Mouse (Mus musculus) hindbrain, embryonic 16.5 days (tissue): ENCODE data around the gene Gtf3c2. TPM values are rescaled to one million over a fixed set of nuclear protein-coding genes. Genes with fewer than 3 reads are reported as not detected.
A peak's percentile ranks its signal among the peaks of the same experiment; 100 is the strongest.
"Not testable (repeated sequence)": the region's sequence is repeated elsewhere in the genome, so short reads cannot be mapped to it uniquely, and the experiment has no call there.

Experiments used
- ATAC-seq: fragments of 200-750 bp; cut with Nextera tagmentation; 2 replicates; pipeline ENCODE4 v1.8.0; 2017; ENCODE audit warnings: moderate TSS enrichment, moderate library complexity
- H3K27ac ChIP-seq: fragments of 300-500 bp; sonication (generic); 2 replicates; pipeline ENCODE4 v1.5.1; 2014; ENCODE audit warnings: low read depth, mild to moderate bottlenecking, control low read depth, low read length, moderate library complexity
- H3K27me3 ChIP-seq: fragments of 300-500 bp; sonication (generic); replicated peaks from 2 replicates; pipeline ENCODE4 v1.6.1; 2014; ENCODE audit warnings: low read length; ENCODE audit not compliant: control insufficient read depth, insufficient read depth
- H3K36me3 ChIP-seq: fragments of 300-500 bp; sonication (generic); 2 replicates; pipeline ENCODE4 v1.6.1; 2014; ENCODE audit warnings: mild to moderate bottlenecking, low read length, moderate library complexity, mixed read lengths; ENCODE audit not compliant: control insufficient read depth, insufficient read depth
- H3K4me1 ChIP-seq: fragments of 300-500 bp; sonication (generic); 2 replicates; pipeline ENCODE4 v1.6.1; 2014; ENCODE audit warnings: low read depth, low read length; ENCODE audit not compliant: control insufficient read depth, insufficient read depth
- H3K4me2 ChIP-seq: fragments of 300-500 bp; sonication (generic); 2 replicates; pipeline ENCODE4 v1.6.1; 2014; ENCODE audit warnings: mild to moderate bottlenecking, low read length, control low read depth, moderate library complexity
- H3K4me3 ChIP-seq: fragments of 300-500 bp; sonication (generic); 2 replicates; pipeline ENCODE4 v1.5.1; 2014; ENCODE audit warnings: mild to moderate bottlenecking, low read length, control low read depth, moderate library complexity
- H3K9ac ChIP-seq: fragments of 300-500 bp; sonication (generic); 2 replicates; pipeline ENCODE4 v1.6.1; 2014; ENCODE audit warnings: low read depth, mild to moderate bottlenecking, control low read depth, low read length, moderate library complexity
- H3K9me3 ChIP-seq: fragments of 300-500 bp; sonication (generic); 2 replicates; pipeline ENCODE4 v1.6.1; 2014; ENCODE audit warnings: mild to moderate bottlenecking, low read length, moderate library complexity; ENCODE audit not compliant: control insufficient read depth
- WGBS: fragments of 180-500 bp; shearing (Covaris S2); extraction: QIAGEN DNeasy Blood & Tissue Kit; methylation state at CpG from one replicate; pipeline ENCODE4 v1.1.7; 2014; 5-methylcytosine and 5-hydroxymethylcytosine counted together
- polyA plus RNA-seq: library from polyadenylated mRNA; unstranded; fragments of >200 nt; fragmentation: Nextera tagmentation; extraction: Ambion mirVana; gene quantifications from 2 replicates; pipeline ENCODE4 v1.2.1, GENCODE M21; 2015

The Gtf3c2 gene
- polyA plus RNA-seq, 1 experiment from 2014 or later = 51.6 TPM

DNA sequence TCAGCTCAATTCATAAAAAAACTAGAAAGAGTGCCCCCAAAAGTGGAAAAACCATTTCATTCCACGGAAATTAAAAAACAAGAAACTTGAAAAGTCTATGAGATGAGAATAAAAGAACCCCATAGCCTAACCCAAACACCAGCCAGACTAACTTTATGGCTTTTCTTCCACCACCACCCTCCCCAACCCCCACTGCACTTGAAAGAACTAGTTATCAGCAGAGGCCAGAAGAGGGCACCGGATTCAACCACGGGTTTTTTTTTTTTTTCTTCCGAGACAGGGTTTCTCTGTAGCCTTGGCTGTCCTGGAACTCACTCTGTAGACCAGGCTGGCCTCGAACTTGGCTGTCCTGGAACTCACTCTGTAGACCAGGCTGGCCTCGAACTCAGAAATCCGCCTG is 38.4 kb upstream of the Gtf3c2 start:
- no peaks in the 10 kb centered on the region for H3K9me3 ChIP-seq
- H3K27ac ChIP-seq = no peak overlapping the region
- H3K4me1 ChIP-seq = peaks cover 7% of the 10 kb centered on the region
- H3K36me3 ChIP-seq = no peaks in the 10 kb centered on the region
- H3K27me3 ChIP-seq = no peaks in the 10 kb centered on the region
- H3K9ac ChIP-seq = no peak overlapping the region
- peak overlapping the region; percentile 17; the same call in 1 of the 2 replicates for H3K4me2 ChIP-seq
- WGBS = 59% methylated on average over 6 of the region's 7 CpGs
- no peak overlapping the region for H3K4me3 ChIP-seq
- no peak for ATAC-seq

DNA sequence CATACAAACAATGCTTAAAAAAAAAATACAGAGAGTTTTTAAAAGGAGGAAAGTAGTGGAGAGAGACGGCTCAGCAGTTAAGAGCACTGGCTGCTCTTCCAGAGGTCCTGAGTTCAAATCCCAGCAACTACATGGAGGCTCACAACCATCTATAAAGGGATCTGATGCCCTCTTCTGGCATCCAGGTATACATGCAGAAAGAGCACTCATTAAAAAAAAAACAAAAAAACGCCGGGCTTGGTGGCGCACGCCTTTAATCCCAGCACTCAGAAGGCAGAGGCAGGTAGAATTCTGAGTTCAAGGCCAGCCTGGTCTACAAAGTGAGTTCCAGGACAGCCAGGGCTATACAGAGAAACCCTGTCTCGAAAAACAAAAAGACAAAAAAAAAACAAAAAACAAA is 36.6 kb upstream of the Gtf3c2 start:
- not testable (repeated sequence) for H3K27me3 ChIP-seq, H3K4me2 ChIP-seq, H3K9me3 ChIP-seq, ATAC-seq, H3K9ac ChIP-seq, H3K4me1 ChIP-seq, H3K36me3 ChIP-seq, H3K4me3 ChIP-seq, H3K27ac ChIP-seq
- WGBS = 94% methylated on average over 6 of the region's 6 CpGs

DNA sequence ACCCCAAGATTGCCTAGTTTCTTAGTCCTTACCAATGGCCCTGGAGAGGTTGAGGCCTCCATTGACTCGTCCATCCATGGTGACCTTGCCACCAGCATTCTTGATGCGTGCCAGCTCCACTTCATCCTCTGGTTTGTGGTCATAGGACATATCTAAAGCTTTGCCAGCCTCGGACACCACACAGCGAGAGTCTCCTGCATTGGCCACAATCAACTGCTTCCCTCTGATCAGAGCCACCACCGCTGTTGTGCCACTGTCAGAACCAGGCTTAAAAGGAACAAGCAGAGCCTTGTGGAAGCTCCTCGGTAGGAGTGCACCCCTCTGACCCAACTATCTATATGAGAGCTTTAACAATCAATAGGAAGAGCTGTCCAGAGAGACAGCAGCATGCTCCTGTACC is 24.5 kb upstream of the Gtf3c2 start:
- Histone ChIP-seq H3K27ac (no peak overlapping the region), H3K4me1 (peaks cover 18% of the 10 kb centered on the region), H3K36me3 (peaks cover 49% of the 10 kb centered on the region), H3K4me2 (no peak overlapping the region), H3K4me3 (no peak overlapping the region), H3K9ac (no peak overlapping the region), H3K9me3 (peaks cover 5% of the 10 kb centered on the region; the same call in 1 of the 2 replicates), H3K27me3 (no peaks in the 10 kb centered on the region)
- ATAC-seq = no peak
- WGBS = 95% methylated on average over 6 of the region's 6 CpGs

DNA sequence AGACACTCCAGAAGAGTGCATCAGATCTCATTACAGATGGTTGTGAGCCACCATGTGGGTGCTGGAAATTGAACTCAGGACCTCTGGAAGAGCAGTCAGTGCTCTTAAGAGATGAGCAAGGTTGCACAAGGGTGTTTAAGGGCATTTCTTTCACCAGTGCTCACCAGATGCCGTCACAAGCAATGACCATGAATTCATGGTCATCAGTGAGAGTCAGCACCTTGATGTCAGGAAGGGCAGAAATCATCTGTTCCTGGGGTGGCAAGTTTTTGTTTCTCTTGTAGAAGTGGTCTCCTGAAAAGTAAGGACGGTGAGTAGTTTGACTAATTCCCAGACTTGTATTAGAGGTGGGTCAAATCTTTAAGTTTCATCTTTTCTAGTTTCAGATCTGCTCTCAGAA is 23.9 kb upstream of the Gtf3c2 start:
- no peaks in the 10 kb centered on the region for H3K27me3 ChIP-seq
- H3K4me3 ChIP-seq = no peak overlapping the region
- no peak overlapping the region for H3K4me2 ChIP-seq
- peaks cover 54% of the 10 kb centered on the region for H3K36me3 ChIP-seq
- peaks cover 18% of the 10 kb centered on the region for H3K4me1 ChIP-seq
- ATAC-seq = no peak
- 89% methylated on average over 2 of the region's 2 CpGs for WGBS
- H3K9ac ChIP-seq = no peak overlapping the region
- no peak overlapping the region for H3K27ac ChIP-seq
- peaks cover 5% of the 10 kb centered on the region; the same call in 1 of the 2 replicates for H3K9me3 ChIP-seq

DNA sequence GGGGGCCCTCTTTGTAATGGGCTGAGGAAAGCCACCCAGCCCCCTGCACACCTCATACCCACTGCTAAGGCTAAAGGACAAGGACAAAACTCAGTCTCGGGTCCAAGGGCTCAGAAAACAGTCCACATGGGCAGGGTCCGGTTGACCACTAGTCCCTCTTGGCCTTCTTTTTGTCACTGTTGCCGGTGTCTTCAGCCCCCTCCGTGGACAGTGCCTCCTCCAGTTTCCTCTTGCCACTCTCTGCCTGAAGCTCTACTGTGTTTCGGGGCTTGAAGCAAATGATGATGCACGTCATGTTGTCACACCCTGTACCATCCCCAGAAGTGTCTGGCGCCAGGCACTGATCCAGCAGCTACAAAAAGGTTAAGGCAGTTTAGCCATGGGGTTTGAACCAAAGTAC is 23.0 kb upstream of the Gtf3c2 start:
- H3K27ac ChIP-seq = no peak overlapping the region
- peaks cover 5% of the 10 kb centered on the region; the same call in 1 of the 2 replicates for H3K9me3 ChIP-seq
- peak overlapping the region; percentile 83 for H3K4me2 ChIP-seq
- no peaks in the 10 kb centered on the region for H3K27me3 ChIP-seq
- peaks cover 64% of the 10 kb centered on the region for H3K36me3 ChIP-seq
- no peak overlapping the region for H3K9ac ChIP-seq
- no peak for ATAC-seq
- H3K4me3 ChIP-seq = peak overlapping the region; percentile 85; the same call in 1 of the 2 replicates
- WGBS = 90% methylated on average over 7 of the region's 7 CpGs
- H3K4me1 ChIP-seq = peaks cover 18% of the 10 kb centered on the region

DNA sequence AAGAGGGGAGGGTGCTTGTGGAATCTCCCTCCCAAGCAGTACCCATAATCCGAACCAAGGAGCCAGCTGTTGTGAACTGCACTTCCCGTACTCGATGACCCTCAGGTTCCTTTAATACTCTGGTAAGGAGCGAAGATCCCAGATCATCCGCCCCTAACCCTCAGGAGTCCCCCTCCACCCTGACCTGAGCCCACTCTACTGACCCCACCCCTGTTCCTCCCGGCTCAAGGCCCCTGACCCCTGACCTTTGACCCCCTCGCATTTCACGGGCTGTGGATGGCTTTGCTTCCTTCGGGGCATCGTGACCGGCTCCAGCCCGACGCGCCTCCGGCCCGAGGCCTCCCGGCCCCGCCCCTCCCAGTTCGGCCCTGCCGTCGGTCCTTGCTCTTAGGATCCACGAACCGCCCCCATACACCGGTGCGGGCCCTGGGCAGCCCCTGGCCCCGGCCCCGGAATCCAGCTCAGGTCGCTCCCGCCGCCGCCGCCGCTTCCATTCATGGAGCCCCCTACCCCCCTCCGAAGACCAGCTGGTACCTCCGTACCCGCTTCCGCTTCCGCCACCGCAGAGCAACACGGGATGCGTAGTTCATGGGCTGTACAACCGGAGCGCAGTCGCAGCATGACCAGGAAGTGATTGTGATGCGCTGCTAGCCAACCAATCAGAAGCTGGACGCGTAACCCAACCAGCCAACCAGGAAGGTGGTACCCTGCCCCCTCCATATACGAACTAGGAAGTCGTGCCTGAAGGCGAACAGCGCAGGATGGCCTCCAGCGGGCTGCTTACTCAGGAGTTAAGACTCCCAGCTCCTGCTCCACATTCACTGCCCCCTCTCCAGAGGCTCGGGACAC is 22.0 kb upstream of the Gtf3c2 start, which contains the start of gene Zfp513:
TSS of gene Zfp513 (minus strand) at position 562 of the 849 bp plus-strand sequence.
- no peaks in the 10 kb centered on the region for H3K27me3 ChIP-seq
- WGBS = under 1% methylated on average over 47 of the region's 53 CpGs
- H3K4me3 ChIP-seq = peak within 1 kb of the TSS; percentile 85
- peak; percentile 98 for ATAC-seq
- H3K9ac ChIP-seq = peak within 1 kb of the TSS; percentile 90
- peak within 1 kb of the TSS; percentile 89 for H3K27ac ChIP-seq
- peaks cover 63% of the 10 kb centered on the region for H3K36me3 ChIP-seq
- H3K9me3 ChIP-seq = peaks cover 5% of the 10 kb centered on the region; the same call in 1 of the 2 replicates
- peaks cover 18% of the 10 kb centered on the region for H3K4me1 ChIP-seq
- H3K4me2 ChIP-seq = peak within 1 kb of the TSS; percentile 93

DNA sequence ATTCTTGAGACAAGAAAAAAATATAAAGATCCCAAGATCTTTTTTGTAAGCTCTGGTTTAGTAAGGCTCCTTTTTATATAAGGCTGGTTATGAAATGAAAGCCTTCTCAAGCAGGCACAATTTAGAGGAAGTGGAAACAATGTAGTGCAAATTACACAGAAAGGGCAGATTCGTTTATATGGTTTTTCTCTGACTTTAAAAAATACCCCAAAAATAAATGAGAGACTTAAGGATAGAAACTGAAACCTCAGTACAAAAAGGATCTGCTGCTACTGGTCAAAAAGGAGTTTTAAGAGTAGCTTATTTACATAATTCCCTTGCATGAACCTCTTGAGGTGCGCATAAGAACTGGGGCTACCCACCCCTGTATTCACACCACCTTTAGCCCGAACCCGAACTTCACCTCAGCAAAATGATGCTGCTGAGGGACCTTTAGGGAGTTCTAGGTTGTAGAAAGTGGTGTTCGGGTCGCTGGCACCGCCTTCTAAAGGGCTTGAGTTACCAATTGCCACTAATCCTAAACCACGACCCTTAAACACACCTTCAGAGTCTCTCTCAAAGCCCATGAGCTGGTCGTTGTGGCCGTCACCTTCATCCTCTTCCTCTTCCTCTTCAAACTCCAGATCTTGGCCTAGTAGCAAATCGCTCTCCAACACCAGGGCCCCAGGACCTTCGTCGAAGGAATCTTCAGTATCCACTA is 21.2 kb upstream of the Gtf3c2 start:
- Histone ChIP-seq H3K4me1 (peaks cover 18% of the 10 kb centered on the region), H3K27me3 (no peaks in the 10 kb centered on the region), H3K4me2 (peak overlapping the region; percentile 93), H3K4me3 (peak overlapping the region; percentile 85), H3K9me3 (peaks cover 5% of the 10 kb centered on the region; the same call in 1 of the 2 replicates), H3K36me3 (peaks cover 66% of the 10 kb centered on the region), H3K27ac (peak overlapping the region; percentile 89), H3K9ac (peak overlapping the region; percentile 90)
- ATAC-seq = no peak
- whole genome bisulfite sequencing = 24% methylated on average over 13 of the region's 13 CpGs

DNA sequence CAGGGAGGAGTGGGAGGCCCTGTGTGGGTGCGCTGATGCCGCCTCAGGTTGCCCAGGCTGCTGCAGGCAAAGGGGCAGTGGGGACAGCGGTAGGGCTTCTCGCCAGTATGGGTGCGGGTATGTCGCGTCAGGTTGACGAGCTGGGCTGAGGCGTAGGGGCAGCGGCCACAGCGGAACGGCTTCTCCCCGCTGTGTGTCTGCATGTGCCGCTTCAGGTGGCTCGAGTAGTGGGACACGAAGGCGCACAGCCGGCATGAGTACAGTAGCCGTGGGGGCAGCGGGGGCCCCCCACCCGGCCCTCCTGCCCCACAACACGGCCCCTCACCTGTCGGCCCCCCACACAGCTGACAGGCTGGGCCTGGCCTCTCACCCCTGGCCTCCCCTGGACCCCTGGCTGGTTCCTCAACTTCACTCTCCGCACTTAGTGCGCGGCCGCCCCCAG is 20.4 kb upstream of the Gtf3c2 start:
- no peak overlapping the region for H3K27ac ChIP-seq
- ATAC-seq = no peak
- no peaks in the 10 kb centered on the region for H3K27me3 ChIP-seq
- WGBS = 91% methylated on average over 27 of the region's 27 CpGs
- H3K4me3 ChIP-seq = no peak overlapping the region
- H3K4me2 ChIP-seq = no peak overlapping the region
- peaks cover 5% of the 10 kb centered on the region; the same call in 1 of the 2 replicates for H3K9me3 ChIP-seq
- peaks cover 67% of the 10 kb centered on the region for H3K36me3 ChIP-seq
- no peak overlapping the region for H3K9ac ChIP-seq
- H3K4me1 ChIP-seq = peaks cover 18% of the 10 kb centered on the region

DNA sequence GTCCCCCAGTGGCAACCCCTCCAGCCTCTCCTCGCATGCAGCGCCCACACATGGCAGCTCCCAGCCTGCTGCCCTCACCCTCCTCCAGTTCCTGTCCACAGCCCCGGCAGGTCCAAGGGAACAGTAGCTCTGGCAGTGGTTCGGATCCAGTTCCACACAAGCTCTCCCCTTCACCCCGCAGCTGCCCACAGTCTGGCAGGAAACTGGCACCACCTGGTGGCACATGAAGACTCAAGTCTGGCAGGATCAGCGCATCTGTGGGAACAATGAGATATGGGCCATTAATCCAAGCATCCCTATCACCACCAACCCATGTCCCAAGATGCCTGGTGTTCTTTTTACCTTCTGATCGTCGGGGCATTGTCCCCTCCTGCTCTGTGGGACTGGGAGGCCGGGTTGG is 19.9 kb upstream of the Gtf3c2 start:
- peaks cover 18% of the 10 kb centered on the region for H3K4me1 ChIP-seq
- H3K4me2 ChIP-seq = no peak overlapping the region
- H3K27ac ChIP-seq = no peak overlapping the region
- H3K27me3 ChIP-seq = no peaks in the 10 kb centered on the region
- peaks cover 66% of the 10 kb centered on the region for H3K36me3 ChIP-seq
- 74% methylated on average over 9 of the region's 9 CpGs for WGBS
- H3K9me3 ChIP-seq = peaks cover 5% of the 10 kb centered on the region; the same call in 1 of the 2 replicates
- no peak overlapping the region for H3K9ac ChIP-seq
- ATAC-seq = no peak
- no peak overlapping the region for H3K4me3 ChIP-seq
